Mouse (Mus musculus): ENCODE results near the gene Sord. TPM values are rescaled to one million over a fixed set of nuclear protein-coding genes. Genes with fewer than 3 reads are reported as not detected.
"Not testable (repeated sequence)": the region's sequence is repeated elsewhere in the genome, so short reads cannot be mapped to it uniquely, and the experiment has no call there.

Sord gene
- total and polyA plus RNA-seq, 3 experiments, result 91.7 to 230 (median 211) TPM

DNA sequence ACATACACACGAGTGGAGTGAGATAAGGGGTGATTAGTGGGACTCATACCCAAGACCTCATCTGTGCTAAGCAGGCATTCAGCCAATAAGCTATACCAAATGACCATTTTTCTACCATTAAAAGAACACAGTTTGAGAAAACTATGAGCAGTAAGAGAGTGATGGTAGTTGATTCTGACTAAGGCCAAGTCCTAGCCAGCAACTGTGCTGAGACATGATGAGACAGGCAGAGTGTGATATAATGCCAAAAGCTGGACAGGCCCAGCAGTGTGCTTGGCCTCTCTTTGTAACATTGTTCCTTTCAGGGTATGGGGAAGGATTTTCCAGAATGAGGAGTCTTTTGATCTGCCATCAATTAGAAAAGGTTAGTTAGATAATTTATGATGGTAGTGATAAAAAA, 33.0 kb upstream of the Sord start:
- ATAC-seq (ENCODE audit: extremely low read depth, insufficient number of reproducible peaks, low FRiP score, poor library complexity, severe bottlenecking) (no peak), DNase-seq (ENCODE audit: low spot score) (no peak)
- no peaks in the 10 kb centered on the region for H3K9me3 ChIP-seq (replicated peaks)
- no peaks in the 10 kb centered on the region for H3K27me3 ChIP-seq (ENCODE audit: insufficient read depth, low read length)
- peaks cover 11% of the 10 kb centered on the region for H3K4me1 ChIP-seq (ENCODE audit: insufficient read depth, low read depth, low read length)
- TF ChIP-seq GATA2 (IDR thresholded peaks at IDR 0.05; ENCODE audit: borderline replicate concordance, low read depth, low read length) (no peak), POLR2AphosphoS5 (IDR thresholded peaks at IDR 0.05; ENCODE audit: insufficient replicate concordance, low read depth, low read length) (no peak), TAL1 (conservative IDR thresholded peaks at IDR 0.05; ENCODE audit: low read depth, low read length) (no peak), GATA1 (IDR thresholded peaks at IDR 0.05; ENCODE audit: borderline replicate concordance, low read length) (no peak), CTCF (IDR thresholded peaks at IDR 0.05; ENCODE audit: low read depth, low read length) (no peak)
- H3K4me3 ChIP-seq (ENCODE audit: low read depth, low read length), result no peak overlapping the region
- H3K36me3 ChIP-seq (replicated peaks), result no peaks in the 10 kb centered on the region

- TF ChIP-seq GATA2 (IDR thresholded peaks at IDR 0.05; ENCODE audit: borderline replicate concordance, low read depth, low read length) (no peak), POLR2AphosphoS5 (IDR thresholded peaks at IDR 0.05; ENCODE audit: insufficient replicate concordance, low read depth, low read length) (no peak), CTCF (IDR thresholded peaks at IDR 0.05; ENCODE audit: low read depth, low read length) (no peak), TAL1 (conservative IDR thresholded peaks at IDR 0.05; ENCODE audit: low read depth, low read length) (no peak), GATA1 (IDR thresholded peaks at IDR 0.05; ENCODE audit: borderline replicate concordance, low read length) (no peak)
- ATAC-seq (ENCODE audit: extremely low read depth, insufficient number of reproducible peaks, low FRiP score, poor library complexity, severe bottlenecking) (no peak), DNase-seq (ENCODE audit: low spot score) (no peak)
- H3K4me1 ChIP-seq (ENCODE audit: insufficient read depth, low read depth, low read length), result peaks cover 6% of the 10 kb centered on the region; the same call in 1 of the 2 replicates
- H3K9me3 ChIP-seq (replicated peaks), result no peaks in the 10 kb centered on the region
- H3K36me3 ChIP-seq (replicated peaks), result no peaks in the 10 kb centered on the region
- H3K4me3 ChIP-seq (ENCODE audit: low read depth, low read length), result no peak overlapping the region
- no peaks in the 10 kb centered on the region for H3K27me3 ChIP-seq (ENCODE audit: insufficient read depth, low read length)
Observed at GRCm38 (mm10) chr2:122206440-122207107, 28.0 kb upstream of the Sord start.

GRCm38 (mm10) chr2:122210534-122211228, 23.9 kb upstream of the Sord start:
- H3K36me3 ChIP-seq (replicated peaks), result no peaks in the 10 kb centered on the region
- TF ChIP-seq GATA2 (IDR thresholded peaks at IDR 0.05; ENCODE audit: borderline replicate concordance, low read depth, low read length) (no peak), CTCF (IDR thresholded peaks at IDR 0.05; ENCODE audit: low read depth, low read length) (no peak), POLR2AphosphoS5 (IDR thresholded peaks at IDR 0.05; ENCODE audit: insufficient replicate concordance, low read depth, low read length) (no peak), GATA1 (IDR thresholded peaks at IDR 0.05; ENCODE audit: borderline replicate concordance, low read length) (no peak), TAL1 (conservative IDR thresholded peaks at IDR 0.05; ENCODE audit: low read depth, low read length) (no peak)
- H3K4me3 ChIP-seq (ENCODE audit: low read depth, low read length), result no peak overlapping the region
- ATAC-seq (ENCODE audit: extremely low read depth, insufficient number of reproducible peaks, low FRiP score, poor library complexity, severe bottlenecking) (no peak), DNase-seq (ENCODE audit: low spot score) (no peak)
- H3K4me1 ChIP-seq (ENCODE audit: insufficient read depth, low read depth, low read length), result peaks cover 6% of the 10 kb centered on the region; the same call in 1 of the 2 replicates
- no peaks in the 10 kb centered on the region for H3K27me3 ChIP-seq (ENCODE audit: insufficient read depth, low read length)
- H3K9me3 ChIP-seq (replicated peaks), result no peaks in the 10 kb centered on the region

DNA sequence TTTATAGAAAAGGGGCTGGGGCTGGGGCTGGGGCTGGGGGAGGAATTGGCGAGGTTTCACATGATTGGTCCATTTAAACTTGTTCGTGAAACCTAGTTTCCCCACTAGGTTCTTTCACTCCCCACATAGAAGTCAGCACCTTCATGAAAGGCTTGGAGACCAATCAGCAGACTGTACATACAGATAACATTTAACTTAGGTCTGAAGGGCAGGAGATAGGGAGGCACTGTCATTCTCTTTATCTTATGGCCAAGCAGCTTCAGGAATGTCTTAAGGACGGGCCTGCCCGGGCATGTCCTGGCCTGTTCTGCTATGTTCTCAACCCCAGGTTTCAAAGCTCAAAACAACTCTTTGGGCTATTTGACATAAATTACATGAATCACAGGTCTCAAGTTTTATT, 17.5 kb upstream of the Sord start:
- H3K9me3 ChIP-seq (replicated peaks); ATAC-seq (ENCODE audit: extremely low read depth, insufficient number of reproducible peaks, low FRiP score, poor library complexity, severe bottlenecking); H3K4me3 ChIP-seq (ENCODE audit: low read depth, low read length); H3K36me3 ChIP-seq (replicated peaks); DNase-seq (ENCODE audit: low spot score); H3K27me3 ChIP-seq (ENCODE audit: insufficient read depth, low read length): not testable (repeated sequence)
- H3K4me1 ChIP-seq (ENCODE audit: insufficient read depth, low read depth, low read length), result peaks cover 26% of the 10 kb centered on the region

DNA sequence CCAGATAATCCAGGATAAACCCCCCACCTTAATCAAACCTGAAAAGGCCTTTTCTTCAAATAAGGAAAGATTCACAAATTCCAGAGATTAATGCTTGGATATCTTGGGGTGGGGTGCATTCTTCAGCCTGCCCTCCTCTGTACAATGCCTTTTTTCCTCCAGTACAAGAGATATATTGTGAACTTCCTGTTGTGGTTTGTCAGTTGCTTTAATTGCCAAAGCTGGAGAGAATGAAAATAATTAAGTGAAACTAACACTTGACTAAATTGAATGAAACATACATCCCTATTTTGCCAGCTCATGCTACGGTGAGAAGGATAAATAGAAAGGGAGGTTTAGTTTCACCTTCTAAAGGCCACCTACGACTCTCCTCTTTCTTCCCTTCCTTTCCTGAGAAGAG, 16.3 kb upstream of the Sord start:
- Histone ChIP-seq H3K27me3 (ENCODE audit: insufficient read depth, low read length) (no peaks in the 10 kb centered on the region), H3K36me3 (replicated peaks) (no peaks in the 10 kb centered on the region), H3K9me3 (replicated peaks) (peaks cover 3% of the 10 kb centered on the region), H3K4me1 (ENCODE audit: insufficient read depth, low read depth, low read length) (peaks cover 35% of the 10 kb centered on the region), H3K4me3 (ENCODE audit: low read depth, low read length) (no peak overlapping the region)
- ATAC-seq (ENCODE audit: extremely low read depth, insufficient number of reproducible peaks, low FRiP score, poor library complexity, severe bottlenecking) (no peak), DNase-seq (ENCODE audit: low spot score) (no peak)
- TF ChIP-seq GATA1 (IDR thresholded peaks at IDR 0.05; ENCODE audit: borderline replicate concordance, low read length) (no peak), GATA2 (IDR thresholded peaks at IDR 0.05; ENCODE audit: borderline replicate concordance, low read depth, low read length) (no peak), POLR2AphosphoS5 (IDR thresholded peaks at IDR 0.05; ENCODE audit: insufficient replicate concordance, low read depth, low read length) (no peak), CTCF (IDR thresholded peaks at IDR 0.05; ENCODE audit: low read depth, low read length) (no peak), TAL1 (conservative IDR thresholded peaks at IDR 0.05; ENCODE audit: low read depth, low read length) (no peak)

GRCm38 (mm10) chr2:122221378-122221777, 13.2 kb upstream of the Sord start:
- ATAC-seq (ENCODE audit: extremely low read depth, insufficient number of reproducible peaks, low FRiP score, poor library complexity, severe bottlenecking) (peak; percentile 36), DNase-seq (ENCODE audit: low spot score) (no peak)
- no peak for TF ChIP-seq POLR2AphosphoS5 (IDR thresholded peaks at IDR 0.05; ENCODE audit: insufficient replicate concordance, low read depth, low read length)
- TF ChIP-seq GATA2 (IDR thresholded peaks at IDR 0.05; ENCODE audit: borderline replicate concordance, low read depth, low read length), result no peak
- TF ChIP-seq GATA1 (IDR thresholded peaks at IDR 0.05; ENCODE audit: borderline replicate concordance, low read length), result no peak
- TF ChIP-seq TAL1 (conservative IDR thresholded peaks at IDR 0.05; ENCODE audit: low read depth, low read length), result no peak
- TF ChIP-seq CTCF (IDR thresholded peaks at IDR 0.05; ENCODE audit: low read depth, low read length), result no peak
- no peaks in the 10 kb centered on the region for H3K36me3 ChIP-seq (replicated peaks)
- H3K27me3 ChIP-seq (ENCODE audit: insufficient read depth, low read length), result no peaks in the 10 kb centered on the region
- H3K4me1 ChIP-seq (ENCODE audit: insufficient read depth, low read depth, low read length), result peaks cover 47% of the 10 kb centered on the region
- no peak overlapping the region for H3K4me3 ChIP-seq (ENCODE audit: low read depth, low read length)
- peaks cover 3% of the 10 kb centered on the region for H3K9me3 ChIP-seq (replicated peaks)

All from G1E (cell line).